Mouse (Mus musculus) yolk sac, embryonic 10.5 days (tissue): ENCODE measurements around the gene Paics.

Source experiments
- DNase-seq: peaks from one replicate; pipeline ENCODE4 v3.0.0-alpha.2; 2017; ENCODE audit warnings: low spot score

The Paics gene

DNA sequence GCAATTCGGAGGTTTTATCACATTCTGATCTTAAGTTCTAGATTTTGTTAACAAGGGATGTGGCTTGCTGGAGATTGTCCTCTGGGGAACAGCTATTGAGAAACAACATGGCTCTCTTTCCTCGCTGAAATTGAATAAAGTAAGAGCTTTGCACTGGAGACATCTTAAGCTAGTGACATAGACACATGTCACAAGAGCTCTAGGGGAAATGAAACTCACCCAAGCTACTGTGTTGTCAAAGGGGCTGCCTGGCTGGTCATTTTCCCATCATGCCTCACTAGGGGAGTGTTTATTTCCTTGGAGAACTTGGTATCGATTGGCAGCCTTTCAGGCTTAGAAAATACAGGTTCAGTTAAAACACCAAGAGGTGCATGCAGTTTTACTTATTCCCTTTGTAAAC is 62.1 kb downstream of the Paics start:
- no peak for DNase-seq

DNA sequence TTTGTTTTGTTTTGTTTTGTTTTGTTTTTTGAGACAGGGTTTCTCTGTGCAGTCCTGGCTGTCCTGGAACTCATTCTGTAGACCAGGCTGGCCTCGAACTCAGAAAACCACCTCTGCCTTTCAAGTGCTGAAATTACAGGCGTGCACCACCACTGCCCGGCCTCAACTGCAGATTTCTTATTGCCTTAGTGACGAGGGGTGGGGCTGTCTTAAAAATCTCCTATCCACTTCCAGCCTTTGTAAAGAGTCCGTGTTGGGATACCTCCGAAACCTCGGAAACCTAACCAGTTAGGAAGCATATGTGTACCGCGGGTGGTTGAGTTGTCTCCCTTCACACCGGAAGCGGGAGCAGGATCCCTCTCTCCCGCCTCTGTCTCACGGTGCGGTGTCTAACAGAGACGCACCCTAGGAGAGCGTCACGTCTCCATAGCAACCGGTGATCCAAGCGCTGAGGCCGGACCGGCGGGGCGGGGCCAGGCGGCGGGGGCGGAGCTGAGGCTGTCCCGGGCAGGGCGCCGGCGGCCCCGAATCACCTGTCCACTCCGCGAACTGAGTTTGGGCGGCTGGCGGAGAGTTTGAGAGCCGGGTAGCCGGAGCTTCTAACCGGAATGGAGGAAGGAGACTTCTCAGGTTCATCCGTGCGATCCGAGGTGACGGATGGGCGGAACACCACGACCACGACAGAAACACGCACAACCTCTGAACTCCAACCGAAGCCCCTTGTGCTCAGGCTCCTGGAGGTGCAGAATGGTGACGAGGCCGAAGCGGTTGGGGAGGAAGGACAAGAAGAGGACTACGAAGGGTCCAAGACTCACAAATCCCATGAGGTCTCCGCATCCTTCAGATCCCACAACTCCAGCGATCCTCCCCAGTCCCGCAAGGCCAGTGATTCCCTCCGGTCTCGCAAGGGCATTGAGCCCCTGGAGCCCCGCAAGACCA is 64.7 kb downstream of the Paics start, which contains the start of gene Thegl:
Thegl (plus strand) TSS at position 480 of the 939 bp plus-strand sequence.
- peak; percentile 81 for DNase-seq
